Mouse (Mus musculus): ENCODE measurements around the gene C130032M10Rik.

- no peak for TF ChIP-seq POLR2A (IDR thresholded peaks at IDR 0.05; ENCODE audit: insufficient read depth, low read depth, low read length)
- no peak for TF ChIP-seq CTCF (IDR thresholded peaks at IDR 0.05)
- TF ChIP-seq EP300 (IDR thresholded peaks at IDR 0.05; ENCODE audit: insufficient read depth, low read depth, low read length), result no peak
These were observed 47.6 kb downstream of the C130032M10Rik start for GRCm38 (mm10) chr9:114562919-114563751.
